ENCODE assay signal across 28 mouse cellular contexts in genomic region chr12:25016995-25017394, GRCm38 (mm10). TPM values are rescaled to one million over a fixed set of nuclear protein-coding genes. Genes with fewer than 3 reads are reported as not detected.
A peak's percentile ranks its signal among the peaks of the same experiment; 100 is the strongest.
DNase-seq lines count a peak whose midpoint lies in the region; ATAC-seq and TF ChIP-seq lines count a peak whose summit lies in the region.
"Had no signal": no experiment of that assay in that cellular context is flagged by ENCODE, and none has a peak within 500 bp of the region (broad histone marks: within the 10 kb centered on the region; RNA-seq: fewer than 3 reads in every experiment).

No protein-coding gene starts in this region.

- no peaks in the 10 kb centered on the region for H3K27me3 ChIP-seq in G1E (ENCODE audit: insufficient read depth, low read length)
- H3K27me3 ChIP-seq: embryonic facial prominence, embryonic 12.5 days; embryonic facial prominence, embryonic 15.5 days; heart, embryonic 12.5 days; heart, embryonic 15.5 days had no signal

- H3K4me1 ChIP-seq in G1E (ENCODE audit: insufficient read depth, low read depth, low read length): peaks cover 3% of the 10 kb centered on the region; the same call in 1 of the 2 replicates

- DNase-seq in A20 (ENCODE audit: low read depth, low spot score) (peak; percentile 46), G1E (ENCODE audit: low spot score) (no peak)
- DNase-seq in testis, postnatal 14 days (ENCODE audit: low spot score): no peak
- DNase-seq in kidney, adult 11 months: no peak
- DNase-seq: adrenal gland, adult 8-10 months; adrenal gland, postnatal 25 days; B cell, adult 2 months; cerebellum, adult 2 months; cerebellum, adult 9-11 months; cerebellum, postnatal 25 days; forebrain, postnatal 0 days; gastrocnemius, adult 2 months; gastrocnemius, postnatal 14 days; heart, adult 18-20 months; heart, postnatal 10 days; heart, postnatal 36 days; kidney, adult 2 months had no signal

- no peak overlapping the region for H3K4me3 ChIP-seq in G1E (ENCODE audit: low read depth, low read length)
- H3K4me3 ChIP-seq: embryonic facial prominence, embryonic 12.5 days; embryonic facial prominence, embryonic 15.5 days; gastrocnemius, adult 2 months; heart, embryonic 12.5 days; heart, embryonic 15.5 days had no signal

- TF ChIP-seq CTCF in G1E (IDR thresholded peaks at IDR 0.05; ENCODE audit: low read depth, low read length): no peak

- peaks cover 84% of the 10 kb centered on the region for H3K36me3 ChIP-seq in G1E (replicated peaks)

- peak; percentile 54; the same call in 1 of the 2 replicates for ATAC-seq in G1E (ENCODE audit: extremely low read depth, insufficient number of reproducible peaks, low FRiP score, poor library complexity, severe bottlenecking)
- ATAC-seq in common myeloid progenitor, adult 5-6 weeks (replicated peaks; ENCODE audit: low read depth, poor library complexity, severe bottlenecking): peak; percentile 60
- 0 out of 2 replicates have a peak, but pooled peaks have one; percentile 44 for ATAC-seq in megakaryocyte progenitor cell, adult 5-6 weeks (replicated peaks; ENCODE audit: poor library complexity)
- ATAC-seq in megakaryocyte, adult 5-6 weeks (ENCODE audit: poor library complexity, severe bottlenecking): no peak
- ATAC-seq: forebrain, embryonic 14.5 days; forebrain, postnatal 0 days; hindbrain, postnatal 0 days; inflammation-experienced regulatory T-cells, adult 6 months; intestine, embryonic 16.5 days had no signal

- no peaks in the 10 kb centered on the region for H3K9me3 ChIP-seq in G1E (replicated peaks)
- H3K9me3 ChIP-seq: embryonic facial prominence, embryonic 12.5 days; embryonic facial prominence, embryonic 15.5 days; heart, embryonic 12.5 days; heart, embryonic 15.5 days had no signal

RNA-seq across cellular contexts. Expression of gene Kidins220, which starts 42.3 kb away (rescaled TPM):
- 75.4 and 79.5 TPM in 2 replicates for total RNA-seq in G1E (2014; fragmentation: Nextera tagmentation)
- 69.4 and 88.5 TPM in 2 replicates for total RNA-seq in G1E (2017)
- polyA plus RNA-seq in G1E (2012): 38.6 and 42.4 TPM in 2 replicates
- total RNA-seq in common myeloid progenitor, adult 5-6 weeks (2017): 66.0 and 89.1 TPM in 2 replicates
- total RNA-seq in megakaryocyte progenitor cell, adult 5-6 weeks (2015): 29.2 and 29.4 TPM in 2 replicates
- total RNA-seq in megakaryocyte progenitor cell, adult 5-6 weeks (2017): 48.5 and 69.9 TPM in 2 replicates
- 29.2 and 36.2 TPM in 2 replicates for total RNA-seq in megakaryocyte, adult 5-6 weeks (2015)
- total RNA-seq in megakaryocyte, adult 5-6 weeks (2017): 70.2 and 83.9 TPM in 2 replicates
